Mouse (Mus musculus) heart, adult 2 months (tissue): ENCODE data around the gene H6pd. TPM values are rescaled to one million over a fixed set of nuclear protein-coding genes. Genes with fewer than 3 reads are reported as not detected.
A peak's percentile ranks its signal among the peaks of the same experiment; 100 is the strongest.

ENCODE experiments used
- DNase-seq, 2 experiments: peaks; one replicate each; pipeline ENCODE4 v3.0.0; 2021
- H3K27ac ChIP-seq: fragments of 200-600 bp; 2 replicates; pipeline ENCODE4 v1.8.1; 2022
- H3K27me3 ChIP-seq: fragments of 200-500 bp; 2 replicates; pipeline ENCODE4 v1.6.1; 2012; ENCODE audit warnings: mild to moderate bottlenecking, low read length, inconsistent platforms, mixed read lengths; ENCODE audit not compliant: control insufficient read depth, insufficient read depth
- H3K36me3 ChIP-seq: fragments of 200-500 bp; 2 replicates; pipeline ENCODE4 v1.6.1; 2012; ENCODE audit warnings: low read length, inconsistent platforms; ENCODE audit not compliant: control insufficient read depth, insufficient read depth
- H3K4me1 ChIP-seq: fragments of 200-500 bp; 2 replicates; pipeline ENCODE4 v1.6.1; 2011; ENCODE audit warnings: low read length; ENCODE audit not compliant: control insufficient read depth, insufficient read depth
- H3K4me3 ChIP-seq: fragments of 200-600 bp; 2 replicates; pipeline ENCODE4 v1.8.1; 2022
- H3K79me2 ChIP-seq: fragments of 200-500 bp; replicated peaks from 2 replicates; pipeline ENCODE4 v1.6.1; 2012; ENCODE audit warnings: mild to moderate bottlenecking, inconsistent platforms, low read length, moderate library complexity, mixed read lengths; ENCODE audit not compliant: control insufficient read depth, insufficient read depth
- H3K9ac ChIP-seq: fragments of 200-500 bp; 2 replicates; pipeline ENCODE4 v1.6.1; 2012; ENCODE audit warnings: low read depth, mild to moderate bottlenecking, control low read depth, inconsistent platforms, low read length, mixed read lengths
- CTCF ChIP-seq: fragments of 200-600 bp; IDR thresholded peaks from 2 replicates; pipeline ENCODE4 v1.8.1; 2022; ENCODE audit warnings: antibody characterized with exemption, mild to moderate bottlenecking, moderate library complexity
- EP300 ChIP-seq: fragments of 200-500 bp; IDR thresholded peaks from 2 replicates; pipeline ENCODE4 v1.6.1; 2011; ENCODE audit warnings: low read depth, low read length, control low read depth; ENCODE audit not compliant: insufficient read depth
- POLR2A ChIP-seq: fragments of 200-500 bp; IDR thresholded peaks from 2 replicates; pipeline ENCODE4 v1.6.1; 2011; ENCODE audit warnings: mild to moderate bottlenecking, low read depth, low read length, control low read depth; ENCODE audit not compliant: insufficient read depth
- WGBS: fragments of 180-500 bp; shearing (Covaris S2); methylation state at CpG from one replicate; pipeline ENCODE4 v1.1.7; 2018; 5-methylcytosine and 5-hydroxymethylcytosine counted together
- intact Hi-C: fragments of 180-260 bp; cut with DNase I; formaldehyde crosslinking; loops from one replicate; pipeline ENCODE4 v1.15.1; 2025
- polyA plus RNA-seq: library from polyadenylated mRNA; depleted of rRNA; stranded (reverse); fragments of >200 nt; gene quantifications from 2 replicates; pipeline ENCODE4 v1.2.3, GENCODE M21; 2012; rRNA removed
- total RNA-seq, 2 experiments: library from RNA; stranded (reverse); gene quantifications; 2 replicates each; pipeline ENCODE4 v1.2.3; 2021

Gene H6pd
- total and polyA plus RNA-seq, 3 experiments, result 27.4 to 44.2 (median 39.0) TPM

DNA sequence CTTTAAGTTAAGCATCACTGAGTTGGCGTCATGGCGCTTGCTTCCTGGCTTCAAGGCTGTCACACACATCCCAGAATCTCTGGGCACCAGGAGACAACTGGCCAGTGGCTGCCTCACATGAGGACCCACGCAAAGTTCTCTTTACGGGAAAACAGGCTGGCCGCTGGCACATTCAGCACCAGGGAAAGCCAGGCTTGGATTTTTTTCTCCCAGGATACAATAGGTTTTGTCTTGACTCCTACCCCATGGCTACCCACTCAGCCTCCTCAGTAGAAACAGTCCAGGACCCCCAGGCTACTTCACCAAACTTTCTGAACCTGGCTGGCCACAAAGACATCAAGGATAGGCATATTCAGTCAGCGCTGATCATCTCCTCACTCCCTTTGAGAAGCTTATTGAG, 73.4 kb downstream of the H6pd start:
- Histone ChIP-seq H3K4me1 (peaks cover 14% of the 10 kb centered on the region), H3K9ac (no peak overlapping the region), H3K27ac (no peak overlapping the region), H3K36me3 (no peaks in the 10 kb centered on the region), H3K79me2 (peaks cover 4% of the 10 kb centered on the region; the same call in 1 of the 2 replicates), H3K27me3 (no peaks in the 10 kb centered on the region), H3K4me3 (no peak overlapping the region)
- WGBS, result 91% methylated on average over 6 of the region's 6 CpGs
- intact Hi-C loops, result no loop called here
- no peak for DNase-seq
- TF ChIP-seq EP300, result no peak
- no peak for TF ChIP-seq CTCF

GRCm38 (mm10) chr4:149933519-149934245, 75.1 kb downstream of the H6pd start:
- TF ChIP-seq EP300, result no peak
- no peak for TF ChIP-seq POLR2A
- TF ChIP-seq CTCF, result no peak
- 86% methylated on average over 16 of the region's 16 CpGs for WGBS
- intact Hi-C loops, result no loop called here

GRCm38 (mm10) chr4:149933025-149933424, 75.8 kb downstream of the H6pd start:
- peaks cover 2% of the 10 kb centered on the region; the same call in 1 of the 2 replicates for H3K79me2 ChIP-seq
- H3K36me3 ChIP-seq, result no peaks in the 10 kb centered on the region
- H3K27me3 ChIP-seq, result no peaks in the 10 kb centered on the region
- WGBS, result 65% methylated on average over 7 of the region's 7 CpGs
- intact Hi-C loops, result no loop called here
- no peak overlapping the region for H3K9ac ChIP-seq
- no peak for TF ChIP-seq EP300
- TF ChIP-seq POLR2A, result no peak
- peak overlapping the region; percentile 54; the same call in 1 of the 2 replicates for H3K27ac ChIP-seq
- H3K4me1 ChIP-seq, result peaks cover 11% of the 10 kb centered on the region; the same call in 1 of the 2 replicates
- no peak for DNase-seq
- no peak overlapping the region for H3K4me3 ChIP-seq

More at GRCm38 (mm10) chr4:149933519-149934245, 75.1 kb downstream of the H6pd start:
- Histone ChIP-seq H3K27ac (no peak overlapping the region), H3K4me3 (no peak overlapping the region), H3K79me2 (peaks cover 4% of the 10 kb centered on the region; the same call in 1 of the 2 replicates), H3K4me1 (peaks cover 12% of the 10 kb centered on the region), H3K9ac (no peak overlapping the region), H3K27me3 (no peaks in the 10 kb centered on the region), H3K36me3 (no peaks in the 10 kb centered on the region)
- DNase-seq, result no peak

DNA sequence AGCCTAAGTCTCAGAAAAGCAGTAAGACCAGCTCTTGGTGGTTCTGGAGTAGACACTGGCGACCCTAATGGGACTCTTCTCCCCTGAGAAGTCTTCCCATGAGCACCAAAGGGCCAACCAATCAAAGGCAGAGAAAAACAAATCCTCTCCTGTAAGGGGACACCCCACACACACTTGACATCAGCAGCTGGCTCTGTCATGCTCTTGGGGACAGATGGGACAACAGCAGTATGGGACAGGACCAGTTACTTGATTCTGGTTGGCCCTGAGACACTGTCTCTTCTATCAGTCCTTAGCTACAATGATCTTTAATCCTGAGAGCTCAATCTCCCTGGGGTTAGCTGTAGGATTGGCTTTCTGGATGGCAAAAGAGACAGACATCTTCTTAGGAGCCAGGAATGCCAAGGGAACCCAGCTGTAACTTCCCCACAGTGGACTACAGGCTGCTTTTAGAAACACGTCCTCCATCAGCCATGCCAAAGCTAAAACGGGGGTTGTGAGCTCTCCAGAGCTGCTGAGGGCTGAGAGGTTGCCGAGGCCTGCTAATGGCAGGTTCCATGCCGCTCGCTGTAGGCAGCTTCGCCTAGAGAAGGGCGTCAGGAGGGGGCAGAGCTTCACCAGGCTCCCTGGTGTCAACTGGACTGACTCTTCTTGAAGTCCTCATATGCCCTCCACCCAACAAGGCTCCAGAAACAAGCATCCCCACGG, 76.6 kb downstream of the H6pd start:
- no peaks in the 10 kb centered on the region for H3K36me3 ChIP-seq
- WGBS, result 53% methylated on average over 9 of the region's 9 CpGs
- peaks cover 4% of the 10 kb centered on the region; the same call in 1 of the 2 replicates for H3K79me2 ChIP-seq
- intact Hi-C loops, result no loop called here
- H3K4me1 ChIP-seq, result peaks cover 10% of the 10 kb centered on the region; the same call in 1 of the 2 replicates
- TF ChIP-seq POLR2A (no peak), EP300 (no peak), CTCF (no peak)
- H3K27ac ChIP-seq, result peak overlapping the region; percentile 54; the same call in 1 of the 2 replicates
- no peaks in the 10 kb centered on the region for H3K27me3 ChIP-seq
- no peak for DNase-seq
- H3K4me3 ChIP-seq, result no peak overlapping the region
- no peak overlapping the region for H3K9ac ChIP-seq

DNA sequence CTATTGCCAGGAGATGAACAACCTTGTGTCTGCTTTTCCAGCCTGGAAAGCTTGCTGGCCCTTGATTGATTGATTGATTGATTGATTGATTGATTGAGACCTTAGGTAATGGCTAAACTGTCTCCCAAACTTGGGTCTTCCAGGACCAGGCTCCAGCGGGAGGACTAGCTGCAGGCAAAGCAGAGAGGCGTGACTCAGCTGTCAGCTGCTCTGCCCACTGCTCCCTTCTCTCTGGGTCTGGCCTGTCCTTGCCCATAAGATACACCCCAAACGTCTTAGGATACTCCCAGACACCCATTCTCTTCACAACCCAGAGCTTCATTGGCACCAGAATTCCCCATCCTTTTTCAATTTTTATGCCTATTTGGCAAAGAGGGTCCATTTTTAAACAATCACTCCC, 78.1 kb downstream of the H6pd start:
- TF ChIP-seq POLR2A, result no peak
- no peak for TF ChIP-seq CTCF
- TF ChIP-seq EP300, result no peak
- Histone ChIP-seq H3K27me3 (no peaks in the 10 kb centered on the region), H3K4me1 (peaks cover 5% of the 10 kb centered on the region; the same call in 1 of the 2 replicates), H3K36me3 (no peaks in the 10 kb centered on the region), H3K27ac (no peak overlapping the region), H3K4me3 (no peak overlapping the region), H3K9ac (no peak overlapping the region), H3K79me2 (peaks cover 4% of the 10 kb centered on the region; the same call in 1 of the 2 replicates)
- intact Hi-C loops, result no loop called here
- 73% methylated on average over 3 of the region's 3 CpGs for WGBS
- no peak for DNase-seq

Other genes with a start within 250 kb of the H6pd start
- 10 to 100 TPM; 22.3 to 26.0 TPM for gene Slc25a33, start 234.7 kb downstream of the H6pd start, total RNA-seq
- 19.0 and 20.3 TPM in 2 replicates for gene Slc25a33, start 234.7 kb downstream of the H6pd start, polyA plus RNA-seq
- 10 to 100 TPM; 28.3 to 35.3 TPM for gene Spsb1, start 54.0 kb downstream of the H6pd start, total RNA-seq
- 32.2 and 38.7 TPM in 2 replicates for gene Spsb1, start 54.0 kb downstream of the H6pd start, polyA plus RNA-seq
- gene Gpr157, start 78.3 kb upstream of the H6pd start, total RNA-seq, result 10 to 100 TPM; 34.2 to 42.4 TPM
- 21.8 and 29.2 TPM in 2 replicates for gene Gpr157, start 78.3 kb upstream of the H6pd start, polyA plus RNA-seq
- under 1 TPM in 1 of 2 experiments, not detected in 1; 0.09 TPM for gene Slc2a5, start 110.3 kb upstream of the H6pd start, total RNA-seq
- 1.4 and 1.8 TPM in 2 replicates for gene Slc2a5, start 110.3 kb upstream of the H6pd start, polyA plus RNA-seq
- not detected for gene Slc2a7, start 139.9 kb upstream of the H6pd start, total RNA-seq
- gene Slc2a7, start 139.9 kb upstream of the H6pd start, polyA plus RNA-seq, result not detected in 2 replicates
- gene Car6, start 192.3 kb upstream of the H6pd start, total RNA-seq, result not detected
- not detected in 2 replicates for gene Car6, start 192.3 kb upstream of the H6pd start, polyA plus RNA-seq
- gene Eno1, start 227.7 kb upstream of the H6pd start, total RNA-seq, result 100 to 1,000 TPM; 111 to 113 TPM
- 179 and 246 TPM in 2 replicates for gene Eno1, start 227.7 kb upstream of the H6pd start, polyA plus RNA-seq